Mouse (Mus musculus): ENCODE results near the gene Cnr2.

- no peak for TF ChIP-seq CTCF (IDR thresholded peaks at IDR 0.05 in 2 of 3, conservative IDR thresholded peaks at IDR 0.05 in 1 of 3; ENCODE audit: control insufficient read depth in 1 of 3, insufficient read depth in 1 of 3, low read depth in 2 of 3, low read length in 3 of 3, poor library complexity in 1 of 3, severe bottlenecking in 1 of 3)
- TF ChIP-seq GATA1 (IDR thresholded peaks at IDR 0.05; ENCODE audit: low read depth, low read length), result no peak
- no peak for TF ChIP-seq EP300 (IDR thresholded peaks at IDR 0.05; ENCODE audit: low read depth in 1 of 2, low read length in 2 of 2)
- TF ChIP-seq HCFC1 (IDR thresholded peaks at IDR 0.05; ENCODE audit: low read depth, low read length), result no peak
- TF ChIP-seq POLR2A (IDR thresholded peaks at IDR 0.05; ENCODE audit: control insufficient read depth in 1 of 2, insufficient read depth in 1 of 2, low read depth in 1 of 2, low read length in 2 of 2, poor library complexity in 1 of 2), result no peak; a peak in 1 of 4 replicates
- no peak for TF ChIP-seq CHD1 (IDR thresholded peaks at IDR 0.05; ENCODE audit: low read depth, low read length)
These were observed 71.1 kb downstream of the Cnr2 start for GRCm38 (mm10) chr4:135966283-135966682.
